Mouse (Mus musculus) heart, adult 18-20 months (tissue): Measurements from ENCODE around the gene Spint1. TPM values are rescaled to one million over a fixed set of nuclear protein-coding genes. Genes with fewer than 3 reads are reported as not detected.

Source experiments
- DNase-seq, 2 experiments: peaks; one replicate each; pipeline ENCODE4 v3.0.0; 2021 to 2022; ENCODE audit warnings: mixed read lengths in 1 of 2
- long read RNA-seq, 2 experiments: library from polyadenylated mRNA; stranded (forward); transcript quantifications; one replicate each; pipeline ENCODE4 v2.0.0; 2021
- total RNA-seq, 2 experiments: library from RNA; stranded (reverse); gene quantifications; 2 replicates each; pipeline ENCODE4 v1.2.3; 2021

The Spint1 gene
- total RNA-seq: under 1 TPM in 1 of 2 experiments, not detected in 1; 0.41 TPM
- long read RNA-seq, experiment 1: 0 reads
- long read RNA-seq, experiment 2: 0 reads

- DNase-seq: no peak
These were observed at the start of gene Spint1 for GRCm38 (mm10) chr2:119237210-119237870. Spint1 (plus strand) TSS chr2:119237362.

GRCm38 (mm10) chr2:119189029-119189710 is 48.0 kb upstream of the Spint1 start:
- peak; percentile 82 to 95 for DNase-seq

GRCm38 (mm10) chr2:119190969-119191368 is 46.2 kb upstream of the Spint1 start:
- DNase-seq: no peak

- peak; percentile 25 to 44 for DNase-seq
These were observed 43.0 kb upstream of the Spint1 start for GRCm38 (mm10) chr2:119194140-119194539.

GRCm38 (mm10) chr2:119196316-119197108 is 40.6 kb upstream of the Spint1 start:
- no peak for DNase-seq

GRCm38 (mm10) chr2:119197493-119197892 is 39.7 kb upstream of the Spint1 start:
- DNase-seq: no peak

GRCm38 (mm10) chr2:119198049-119198448 is 39.1 kb upstream of the Spint1 start:
- DNase-seq: no peak

GRCm38 (mm10) chr2:119198934-119199333 is 38.2 kb upstream of the Spint1 start:
- no peak for DNase-seq

GRCm38 (mm10) chr2:119202914-119203453 is 34.2 kb upstream of the Spint1 start:
- DNase-seq: peak; percentile 41 to 48

- DNase-seq: peak in 1 of 2 experiments; percentile 35
These were observed 33.2 kb upstream of the Spint1 start for GRCm38 (mm10) chr2:119203871-119204460.

- no peak for DNase-seq
These were observed 29.2 kb upstream of the Spint1 start for GRCm38 (mm10) chr2:119207961-119208343.

- DNase-seq: peak; percentile 96 to 98
These were observed 28.6 kb upstream of the Spint1 start, which contains the start of the genes Zfyve19 and Dnajc17 for GRCm38 (mm10) chr2:119208344-119209175. Zfyve19 (plus strand) TSS chr2:119208617. Dnajc17 (minus strand) TSS chr2:119208795.

- DNase-seq: no peak
These were observed 28.0 kb upstream of the Spint1 start for GRCm38 (mm10) chr2:119209176-119209507.

- DNase-seq: no peak
These were observed 7.1 kb upstream of the Spint1 start, which contains the start of gene Ppp1r14d for GRCm38 (mm10) chr2:119229775-119230704. Ppp1r14d (minus strand) TSS chr2:119229906.

- no peak for DNase-seq
These were observed 416 bp upstream of the Spint1 start for GRCm38 (mm10) chr2:119236682-119237209.

- no peak for DNase-seq
These were observed 684 bp downstream of the Spint1 start for GRCm38 (mm10) chr2:119237871-119238220.

- no peak for DNase-seq
These were observed 1.5 kb downstream of the Spint1 start for GRCm38 (mm10) chr2:119238671-119239070.

- no peak for DNase-seq
These were observed 3.1 kb downstream of the Spint1 start for GRCm38 (mm10) chr2:119240075-119240818.

GRCm38 (mm10) chr2:119240819-119241186 is 3.6 kb downstream of the Spint1 start:
- no peak for DNase-seq
